Mouse (Mus musculus): ENCODE measurements around the gene Me3.

The Me3 gene

DNA sequence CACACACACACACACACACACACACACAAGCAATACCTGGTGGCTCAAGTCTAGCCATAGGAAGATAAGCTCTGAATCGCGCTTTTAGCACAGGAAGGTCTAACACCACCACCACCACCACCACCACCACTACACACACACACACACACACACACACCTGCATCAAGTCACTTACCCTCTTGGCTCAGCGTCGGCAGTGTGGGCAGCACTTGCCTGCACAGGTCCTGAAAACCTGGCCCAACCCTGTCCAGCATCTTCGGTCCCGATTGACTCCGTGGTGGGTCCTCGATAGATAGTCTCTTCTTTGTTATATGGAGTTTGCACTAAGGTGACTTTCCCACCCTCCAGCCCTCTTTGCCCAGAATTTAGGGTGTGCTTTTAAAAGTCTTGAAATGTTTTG, 270.8 kb downstream of the Me3 start:
- no peak for DNase-seq (ENCODE audit: low spot score in 2 of 2)

DNA sequence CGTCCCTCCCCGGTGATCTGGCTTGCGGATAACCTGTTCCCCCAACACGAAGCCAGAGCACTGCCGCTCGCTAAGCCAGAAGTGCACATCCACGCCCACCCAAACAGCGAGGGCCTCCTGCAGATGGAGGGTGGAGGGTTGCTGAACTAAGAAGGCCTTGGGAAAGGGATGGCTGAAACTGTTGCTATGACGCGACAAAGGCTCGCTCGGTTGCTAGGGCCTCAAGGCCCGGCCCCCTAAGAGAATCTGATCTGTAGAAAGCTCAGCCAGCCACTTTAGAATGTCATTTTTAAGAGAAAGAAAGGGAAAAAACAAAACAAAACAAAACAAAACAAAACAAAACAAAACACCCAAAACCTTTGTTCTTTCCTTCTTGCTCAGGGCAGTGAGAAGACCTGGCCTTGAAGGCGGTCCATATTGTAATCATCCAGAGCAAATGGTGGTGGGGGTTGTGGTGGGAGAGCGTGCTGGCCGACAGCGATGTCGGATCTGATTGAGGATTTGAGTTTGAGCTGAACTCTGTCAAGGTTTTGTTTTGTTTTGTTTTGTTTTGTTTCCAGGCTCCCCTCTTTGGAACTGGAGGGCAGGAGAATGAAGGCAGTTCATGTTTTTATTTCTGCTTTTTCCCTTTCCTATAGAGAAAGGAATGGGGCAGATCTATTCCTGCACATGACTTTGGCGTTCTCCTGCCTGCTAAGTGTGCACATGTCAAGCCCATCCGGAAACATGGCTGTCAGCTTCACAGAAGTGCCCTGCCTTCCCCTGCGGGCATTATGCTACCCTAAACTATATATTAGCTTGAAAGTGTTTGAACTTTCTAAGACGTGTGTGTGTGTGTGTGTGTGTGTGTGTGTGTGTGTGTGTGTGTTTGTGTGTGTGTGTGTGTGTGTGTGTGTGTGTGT, 271.5 kb downstream of the Me3 start, which contains the start of gene Ccdc81:
Gene Ccdc81 (minus strand): TSS at position 188 of the 902 bp plus-strand sequence.
- no peak for DNase-seq (ENCODE audit: low spot score in 2 of 2)

Data from frontal cortex, postnatal 14 days (tissue).